Mouse (Mus musculus): Measurements from ENCODE around the gene Pramef25.
"Not testable (repeated sequence)": the region's sequence is repeated elsewhere in the genome, so short reads cannot be mapped to it uniquely, and the experiment has no call there.

DNA sequence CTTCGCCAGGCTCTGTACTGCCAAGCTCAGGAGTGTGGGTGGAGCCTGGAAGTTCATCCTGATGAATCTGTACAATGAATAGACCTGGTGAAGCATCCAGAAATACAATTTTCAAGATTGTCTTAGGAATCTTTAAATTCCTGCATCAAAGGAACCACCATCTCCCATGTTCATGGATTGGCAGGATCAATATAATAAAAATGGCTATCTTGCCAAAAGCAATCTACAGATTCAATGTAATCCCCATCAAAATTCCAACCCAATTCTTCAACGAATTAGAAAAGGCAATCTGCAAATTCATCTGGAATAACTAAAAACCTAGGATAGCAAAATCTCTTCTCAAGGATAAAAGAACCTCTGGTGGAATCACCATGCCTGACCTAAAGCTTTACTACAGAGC lies 16.0 kb upstream of the Pramef25 start, which contains the start of gene Gm13101:
- TF ChIP-seq USF1 (IDR thresholded peaks at IDR 0.05; ENCODE audit: low read depth); CTCF (IDR thresholded peaks at IDR 0.05; ENCODE audit: control insufficient read depth, insufficient read depth, insufficient read length); MYOD1 (IDR thresholded peaks at IDR 0.05; ENCODE audit: control insufficient read depth, insufficient read length, low read depth); MYOG (IDR thresholded peaks at IDR 0.05; ENCODE audit: control insufficient read depth, extremely low read depth, insufficient read length); MAX (IDR thresholded peaks at IDR 0.05): not testable (repeated sequence)
